Mouse (Mus musculus): ENCODE results near the gene Nectin1. TPM values are rescaled to one million over a fixed set of nuclear protein-coding genes. Genes with fewer than 3 reads are reported as not detected.

The Nectin1 gene
- total and polyA plus RNA-seq, 2 experiments from 2014 or later = 15.4 to 71.6 TPM

DNA sequence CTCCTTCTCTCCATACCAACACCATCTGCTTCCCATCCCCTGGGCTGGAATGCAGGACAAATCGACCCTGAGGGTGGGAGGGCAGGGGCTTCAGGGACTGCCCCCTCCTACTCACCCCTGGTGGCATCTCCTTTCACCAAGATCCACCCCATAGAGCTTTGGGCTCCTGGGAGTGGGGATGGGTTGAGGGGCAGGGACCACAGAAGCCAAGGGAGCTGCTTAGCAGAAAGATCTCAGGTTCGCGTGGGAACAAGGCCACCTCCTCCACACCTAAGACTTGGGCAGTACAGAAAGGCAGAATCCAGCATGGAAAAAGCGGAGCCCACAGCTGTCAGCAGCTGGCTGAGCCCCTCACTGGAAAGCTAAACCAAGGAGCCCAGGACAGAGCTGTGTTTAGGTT is 64.3 kb downstream of the Nectin1 start:
- 29% methylated on average over 3 of the region's 4 CpGs for WGBS
- no peak overlapping the region for H3K27ac ChIP-seq (ENCODE audit: low read depth, low read length)
- no peak overlapping the region for H3K9ac ChIP-seq (replicated peaks; ENCODE audit: low read length, poor library complexity, severe bottlenecking)
- H3K36me3 ChIP-seq (ENCODE audit: insufficient read depth, low read length) = peaks cover 16% of the 10 kb centered on the region
- no peaks in the 10 kb centered on the region for H3K4me1 ChIP-seq (ENCODE audit: insufficient read depth, low read length)
- DNase-seq (ENCODE audit: low spot score) (no peak), ATAC-seq (ENCODE audit: low FRiP score) (no peak)
- no peaks in the 10 kb centered on the region for H3K27me3 ChIP-seq (ENCODE audit: insufficient read depth, low read length)
- no peak overlapping the region for H3K4me2 ChIP-seq (ENCODE audit: low read depth, low read length, poor library complexity, severe bottlenecking)
- no peak for TF ChIP-seq CTCF (IDR thresholded peaks at IDR 0.05)
- no peaks in the 10 kb centered on the region for H3K9me3 ChIP-seq (ENCODE audit: low read length)
- H3K4me3 ChIP-seq (ENCODE audit: low read depth, low read length) = no peak overlapping the region

DNA sequence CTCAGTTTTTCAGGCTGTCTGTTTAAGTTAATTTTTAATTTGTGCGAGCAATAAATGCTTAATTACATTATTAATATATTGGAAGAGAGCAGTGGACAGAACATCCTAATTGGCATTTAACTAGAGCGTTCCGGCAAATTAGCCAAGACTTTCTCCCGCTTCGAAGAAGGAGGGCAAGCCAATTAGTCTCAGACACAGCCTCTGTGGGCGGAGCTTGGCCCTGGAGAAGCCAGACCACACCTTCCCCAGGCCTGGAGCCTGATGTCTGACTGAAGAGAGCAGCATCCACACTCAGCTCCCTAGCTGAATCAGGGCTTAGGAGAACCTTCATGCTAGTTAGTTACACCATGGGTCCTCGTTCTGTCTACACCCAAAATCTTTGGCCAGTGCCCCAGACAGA is 64.8 kb downstream of the Nectin1 start:
- Histone ChIP-seq H3K4me3 (ENCODE audit: low read depth, low read length) (no peak overlapping the region), H3K4me2 (ENCODE audit: low read depth, low read length, poor library complexity, severe bottlenecking) (no peak overlapping the region), H3K36me3 (ENCODE audit: insufficient read depth, low read length) (peaks cover 11% of the 10 kb centered on the region), H3K27ac (ENCODE audit: low read depth, low read length) (no peak overlapping the region), H3K4me1 (ENCODE audit: insufficient read depth, low read length) (no peaks in the 10 kb centered on the region), H3K9me3 (ENCODE audit: low read length) (no peaks in the 10 kb centered on the region), H3K9ac (replicated peaks; ENCODE audit: low read length, poor library complexity, severe bottlenecking) (no peak overlapping the region), H3K27me3 (ENCODE audit: insufficient read depth, low read length) (no peaks in the 10 kb centered on the region)
- DNase-seq (ENCODE audit: low spot score) = peak; percentile 53
- no peak for TF ChIP-seq CTCF (IDR thresholded peaks at IDR 0.05)
- 23% methylated on average over 7 of the region's 7 CpGs for WGBS
- no peak for ATAC-seq (ENCODE audit: low FRiP score)

DNA sequence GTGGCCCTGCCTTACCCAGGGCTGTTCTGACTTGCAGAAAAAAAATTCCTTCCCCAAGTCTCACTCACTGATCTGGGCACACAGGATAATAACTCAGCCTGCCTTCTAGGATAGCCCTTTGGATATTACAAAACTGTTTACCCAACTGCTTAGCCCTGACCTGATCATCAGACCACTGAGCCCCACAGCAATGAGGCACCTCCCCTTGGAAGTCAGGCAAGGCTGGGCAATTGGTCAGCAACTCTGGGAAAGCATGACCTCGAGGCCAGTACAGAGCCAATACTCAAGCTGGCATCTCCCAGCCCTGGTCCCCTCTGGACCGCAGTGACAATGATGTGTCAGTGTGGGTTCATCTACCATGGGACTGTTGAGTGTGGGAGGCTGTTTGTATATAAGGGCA is 69.4 kb downstream of the Nectin1 start:
- no peak overlapping the region for H3K27ac ChIP-seq (ENCODE audit: low read depth, low read length)

DNA sequence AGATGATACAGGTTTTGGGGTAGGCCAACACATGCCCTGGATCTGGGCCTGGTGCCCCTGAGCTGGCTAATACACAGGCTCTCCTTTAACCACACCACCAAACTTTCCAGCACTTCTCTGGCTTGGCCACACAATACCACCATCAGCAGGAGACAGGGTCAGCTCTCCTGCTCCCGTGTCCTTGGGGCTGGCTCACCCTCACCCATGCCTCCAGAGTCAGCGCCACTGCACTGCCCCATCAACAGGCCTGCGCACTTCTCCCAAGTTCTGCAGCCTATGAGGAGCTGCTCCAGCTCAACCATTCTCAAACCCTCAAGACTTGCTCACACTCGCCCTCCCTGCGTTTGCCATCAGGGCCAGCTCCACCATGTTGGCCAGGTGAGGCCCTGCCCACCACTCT is 78.4 kb downstream of the Nectin1 start:
- no peak for ATAC-seq (ENCODE audit: low FRiP score)
- 96% methylated on average over 5 of the region's 5 CpGs for WGBS
- no peak for TF ChIP-seq CTCF (IDR thresholded peaks at IDR 0.05)
- Histone ChIP-seq H3K4me2 (ENCODE audit: low read depth, low read length, poor library complexity, severe bottlenecking) (no peak overlapping the region), H3K27me3 (ENCODE audit: insufficient read depth, low read length) (no peaks in the 10 kb centered on the region), H3K36me3 (ENCODE audit: insufficient read depth, low read length) (no peaks in the 10 kb centered on the region), H3K27ac (ENCODE audit: low read depth, low read length) (no peak overlapping the region), H3K9me3 (ENCODE audit: low read length) (no peaks in the 10 kb centered on the region), H3K4me3 (ENCODE audit: low read depth, low read length) (no peak overlapping the region), H3K9ac (replicated peaks; ENCODE audit: low read length, poor library complexity, severe bottlenecking) (no peak overlapping the region), H3K4me1 (ENCODE audit: insufficient read depth, low read length) (no peaks in the 10 kb centered on the region)
- DNase-seq (ENCODE audit: low spot score) = no peak

More for the DNA sequence above, 69.4 kb downstream of the Nectin1 start:
- TF ChIP-seq CTCF (IDR thresholded peaks at IDR 0.05) = no peak
- 70% methylated on average over 2 of the region's 2 CpGs for WGBS
- Histone ChIP-seq H3K9ac (replicated peaks; ENCODE audit: low read length, poor library complexity, severe bottlenecking) (no peak overlapping the region), H3K4me3 (ENCODE audit: low read depth, low read length) (no peak overlapping the region), H3K4me1 (ENCODE audit: insufficient read depth, low read length) (no peaks in the 10 kb centered on the region), H3K4me2 (ENCODE audit: low read depth, low read length, poor library complexity, severe bottlenecking) (no peak overlapping the region), H3K27me3 (ENCODE audit: insufficient read depth, low read length) (no peaks in the 10 kb centered on the region), H3K36me3 (ENCODE audit: insufficient read depth, low read length) (no peaks in the 10 kb centered on the region), H3K9me3 (ENCODE audit: low read length) (no peaks in the 10 kb centered on the region)
- no peak for ATAC-seq (ENCODE audit: low FRiP score)
- DNase-seq (ENCODE audit: low spot score) = no peak

DNA sequence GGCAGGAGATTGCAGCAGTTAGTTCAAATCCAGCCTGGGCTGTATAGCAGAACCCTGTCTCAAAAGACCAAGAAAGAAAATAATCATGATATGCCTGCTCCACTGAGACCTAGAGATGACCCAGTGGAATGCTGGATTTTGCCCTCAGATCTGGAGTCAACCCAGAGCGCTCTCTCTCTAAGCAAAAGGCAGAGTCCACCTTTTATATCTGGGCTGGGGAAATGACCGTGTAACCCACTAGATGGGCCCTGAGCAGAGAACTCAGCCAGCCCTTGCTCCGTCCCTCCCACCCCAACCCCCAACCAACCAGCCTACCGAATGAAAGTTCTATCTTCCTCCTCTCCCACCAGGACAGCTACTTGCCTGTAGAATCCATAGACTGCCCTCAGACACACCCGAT is 81.4 kb downstream of the Nectin1 start:
- Histone ChIP-seq H3K4me1 (ENCODE audit: insufficient read depth, low read length) (no peaks in the 10 kb centered on the region), H3K27me3 (ENCODE audit: insufficient read depth, low read length) (no peaks in the 10 kb centered on the region), H3K4me2 (ENCODE audit: low read depth, low read length, poor library complexity, severe bottlenecking) (no peak overlapping the region), H3K9me3 (ENCODE audit: low read length) (no peaks in the 10 kb centered on the region), H3K4me3 (ENCODE audit: low read depth, low read length) (no peak overlapping the region), H3K36me3 (ENCODE audit: insufficient read depth, low read length) (no peaks in the 10 kb centered on the region), H3K9ac (replicated peaks; ENCODE audit: low read length, poor library complexity, severe bottlenecking) (no peak overlapping the region), H3K27ac (ENCODE audit: low read depth, low read length) (no peak overlapping the region)
- ATAC-seq (ENCODE audit: low FRiP score) = no peak
- 85% methylated on average over 5 of the region's 5 CpGs for WGBS
- TF ChIP-seq CTCF (IDR thresholded peaks at IDR 0.05) = no peak
- DNase-seq (ENCODE audit: low spot score) = no peak

DNA sequence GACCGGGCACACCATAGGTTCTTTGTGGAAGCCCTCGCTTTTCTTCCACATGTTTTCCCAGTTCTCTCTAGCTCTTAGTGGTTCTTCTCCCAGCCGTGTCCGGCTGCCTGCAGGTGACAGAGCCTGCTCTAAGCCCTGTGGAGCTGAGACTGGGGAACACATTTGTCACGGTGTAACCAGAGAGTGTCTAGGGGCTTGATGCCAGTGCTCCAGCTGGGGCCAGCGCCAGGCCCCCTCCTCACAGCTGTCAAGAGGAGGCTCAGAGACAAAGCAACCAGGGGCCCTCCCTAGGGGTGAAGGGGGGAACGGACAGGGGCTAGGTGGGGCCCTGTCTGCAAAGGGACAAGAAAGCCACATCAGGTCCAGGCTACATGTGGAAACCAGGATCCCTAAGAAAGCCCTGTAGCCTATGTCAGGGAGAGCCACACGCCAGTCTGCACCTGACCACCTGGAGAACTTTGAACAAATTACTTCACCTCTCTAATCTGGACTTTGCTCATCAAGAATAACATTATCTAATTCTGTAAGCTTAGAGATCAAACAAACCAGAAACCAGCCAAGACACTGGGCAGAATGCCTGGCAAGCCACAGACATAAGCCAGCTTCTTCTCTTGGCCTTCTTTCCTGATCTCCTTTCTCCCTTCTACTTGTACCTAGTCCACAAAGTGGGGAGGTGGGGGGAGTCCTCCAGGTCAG is 82.9 kb downstream of the Nectin1 start:
- no peak overlapping the region for H3K27ac ChIP-seq (ENCODE audit: low read depth, low read length)
- no peak overlapping the region for H3K9ac ChIP-seq (replicated peaks; ENCODE audit: low read length, poor library complexity, severe bottlenecking)
- WGBS = 28% methylated on average over 8 of the region's 8 CpGs
- no peaks in the 10 kb centered on the region for H3K36me3 ChIP-seq (ENCODE audit: insufficient read depth, low read length)
- H3K4me1 ChIP-seq (ENCODE audit: insufficient read depth, low read length) = no peaks in the 10 kb centered on the region
- no peak overlapping the region for H3K4me3 ChIP-seq (ENCODE audit: low read depth, low read length)
- no peak overlapping the region for H3K4me2 ChIP-seq (ENCODE audit: low read depth, low read length, poor library complexity, severe bottlenecking)
- no peaks in the 10 kb centered on the region for H3K27me3 ChIP-seq (ENCODE audit: insufficient read depth, low read length)
- TF ChIP-seq CTCF (IDR thresholded peaks at IDR 0.05) = no peak
- ATAC-seq (ENCODE audit: low FRiP score) (no peak), DNase-seq (ENCODE audit: low spot score) (peak; percentile 42)
- H3K9me3 ChIP-seq (ENCODE audit: low read length) = no peaks in the 10 kb centered on the region

Measured in midbrain, postnatal 0 days (tissue).